Mouse (Mus musculus): ENCODE results near the gene Crtc1.

DNA sequence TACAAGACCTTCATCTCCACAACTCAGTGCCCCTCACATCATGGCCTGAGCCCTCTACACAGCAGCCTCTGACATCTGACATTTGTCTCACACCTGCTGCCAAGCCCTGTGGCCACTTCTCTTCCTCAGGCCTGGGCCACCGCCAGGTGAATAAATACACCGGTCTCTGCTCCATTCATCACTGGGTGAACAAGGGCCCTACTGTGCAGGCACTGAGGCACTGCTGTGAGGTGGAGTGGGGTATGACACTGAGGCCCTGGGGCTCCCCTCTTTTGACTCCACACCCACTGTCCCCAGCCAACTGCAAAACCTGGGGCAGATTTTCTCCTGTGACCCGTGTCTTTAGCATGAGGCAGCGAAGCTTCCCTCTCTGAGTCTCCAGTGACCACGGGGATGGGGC, 72.8 kb downstream of the Crtc1 start:
- TF ChIP-seq POLR2A (IDR thresholded peaks at IDR 0.05; ENCODE audit: insufficient read length, low read depth) (no peak), USF1 (IDR thresholded peaks at IDR 0.05; ENCODE audit: low read depth) (no peak)
